Mouse (Mus musculus) testis, postnatal 10 days (tissue): ENCODE results near the gene Bicra.

ENCODE experiments used
- DNase-seq: peaks from one replicate; pipeline ENCODE4 v3.0.0; 2021; ENCODE audit warnings: low spot score

Bicra gene

GRCm38 (mm10) chr7:15945721-15946536 lies 101.8 kb downstream of the Bicra start, which contains the start of gene Nop53:
TSS of gene Nop53 (minus strand) at chr7:15946074.
- peak; percentile 92 for DNase-seq

- DNase-seq = no peak
Observed at GRCm38 (mm10) chr7:15945211-15945610, 102.5 kb downstream of the Bicra start.

GRCm38 (mm10) chr7:15944311-15944710 lies 103.4 kb downstream of the Bicra start:
- DNase-seq = no peak

- no peak for DNase-seq
Observed at GRCm38 (mm10) chr7:15938621-15939020, 109.1 kb downstream of the Bicra start.

- no peak for DNase-seq
Observed at GRCm38 (mm10) chr7:15937491-15937890, 110.2 kb downstream of the Bicra start.

- no peak for DNase-seq
Observed at GRCm38 (mm10) chr7:15933437-15934359, 114.0 kb downstream of the Bicra start.

GRCm38 (mm10) chr7:15931635-15932034 lies 116.1 kb downstream of the Bicra start:
- no peak for DNase-seq

GRCm38 (mm10) chr7:15930543-15930942 lies 117.2 kb downstream of the Bicra start:
- DNase-seq = no peak

GRCm38 (mm10) chr7:15929910-15930309 lies 117.8 kb downstream of the Bicra start:
- DNase-seq = peak; percentile 82

GRCm38 (mm10) chr7:15922220-15922773 lies 125.4 kb downstream of the Bicra start, which contains the start of gene Selenow:
TSS of gene Selenow (minus strand) at chr7:15922402.
- peak; percentile 90 for DNase-seq

GRCm38 (mm10) chr7:15921796-15922195 lies 125.9 kb downstream of the Bicra start:
- DNase-seq = no peak
